In the genomic region with DNA sequence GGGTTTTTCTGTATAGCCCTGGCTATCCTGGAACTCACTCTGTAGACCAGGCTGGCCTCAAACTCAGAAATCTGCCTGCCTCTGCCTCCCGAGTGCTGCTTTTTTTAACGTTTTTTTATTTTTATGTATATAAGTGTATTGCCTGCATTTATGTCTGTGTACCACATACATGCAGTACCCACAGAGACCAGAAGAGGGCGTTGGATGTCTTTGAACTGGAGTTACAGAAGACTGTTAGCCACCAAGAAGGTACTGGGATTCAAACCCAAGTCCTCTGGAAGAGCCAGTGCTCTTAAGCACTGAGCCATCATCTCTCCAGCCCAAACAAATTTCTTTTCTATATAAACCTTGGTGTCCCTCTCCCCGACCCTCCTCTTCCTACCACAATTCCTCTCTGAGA, we compare ENCODE assay signal across 17 mouse cellular contexts. TPM values are rescaled to one million over a fixed set of nuclear protein-coding genes. Genes with fewer than 3 reads are reported as not detected.
DNase-seq lines count a peak whose midpoint lies in the region; ATAC-seq and TF ChIP-seq lines count a peak whose summit lies in the region.
"Had no signal": no experiment of that assay in that cellular context is flagged by ENCODE, and none has a peak within 500 bp of the region (broad histone marks: within the 10 kb centered on the region; RNA-seq: fewer than 3 reads in every experiment).

No protein-coding gene starts in this region.

- no peak overlapping the region for H3K4me2 ChIP-seq in liver, embryonic 12.5 days
- H3K4me2 ChIP-seq: liver, embryonic 15.5 days; stomach, embryonic 15.5 days had no signal

- no peak overlapping the region for H3K9ac ChIP-seq in liver, embryonic 12.5 days
- H3K9ac ChIP-seq: liver, embryonic 15.5 days; stomach, embryonic 15.5 days had no signal

- peak; percentile 46 for TF ChIP-seq CTCF in E14TG2a.4 (conservative IDR thresholded peaks at IDR 0.05; ENCODE audit: low read length)

- ATAC-seq in CD4-positive, CD25-positive, alpha-beta regulatory T cell, adult 4 months, result no peak
- no peak for ATAC-seq in liver, embryonic 12.5 days

- H3K9me3 ChIP-seq in liver, embryonic 12.5 days (replicated peaks), result no peaks in the 10 kb centered on the region
- H3K9me3 ChIP-seq in E14TG2a.4 (ENCODE audit: low read length), result no peaks in the 10 kb centered on the region
- H3K9me3 ChIP-seq: liver, embryonic 15.5 days; stomach, embryonic 15.5 days had no signal

- H3K4me1 ChIP-seq in liver, embryonic 12.5 days, result no peaks in the 10 kb centered on the region
- no peaks in the 10 kb centered on the region for H3K4me1 ChIP-seq in E14TG2a.4 (replicated peaks; ENCODE audit: low read depth, low read length)
- H3K4me1 ChIP-seq: liver, embryonic 15.5 days; stomach, embryonic 15.5 days had no signal

- no peaks in the 10 kb centered on the region; the same call in 1 of the 2 replicates for H3K27me3 ChIP-seq in liver, embryonic 12.5 days (replicated peaks)
- peaks cover 4% of the 10 kb centered on the region for H3K27me3 ChIP-seq in E14TG2a.4 (ENCODE audit: insufficient read depth, low read length)
- H3K27me3 ChIP-seq: stomach, embryonic 15.5 days had no signal

- 40% methylated on average over 4 of the region's 4 CpGs for WGBS in liver, embryonic 12.5 days (ENCODE audit: insufficient replicate concordance)

- H3K4me3 ChIP-seq in liver, embryonic 12.5 days, result no peak overlapping the region
- no peak overlapping the region for H3K4me3 ChIP-seq in E14TG2a.4 (replicated peaks; ENCODE audit: low read length)
- H3K4me3 ChIP-seq: embryonic facial prominence, embryonic 10.5 days; liver, embryonic 15.5 days; stomach, embryonic 15.5 days had no signal

- H3K36me3 ChIP-seq in liver, embryonic 12.5 days, result no peaks in the 10 kb centered on the region
- no peaks in the 10 kb centered on the region for H3K36me3 ChIP-seq in E14TG2a.4 (ENCODE audit: insufficient read depth, low read length)
- H3K36me3 ChIP-seq: embryonic facial prominence, embryonic 10.5 days; liver, embryonic 15.5 days; stomach, embryonic 15.5 days had no signal

- no peak overlapping the region for H3K27ac ChIP-seq in liver, embryonic 12.5 days
- H3K27ac ChIP-seq: embryonic facial prominence, embryonic 10.5 days; liver, embryonic 15.5 days; stomach, embryonic 15.5 days had no signal

- peak; percentile 10 for DNase-seq in CD4-positive, CD25-positive, alpha-beta regulatory T cell, adult 2 months (ENCODE audit: low read depth, low spot score)
- peak; percentile 13 for DNase-seq in liver
- DNase-seq in c-Kit-negative CD71-positive TER-119-positive erythroid progenitor cells, embryonic 14.5 days (ENCODE audit: low read depth, low spot score), result peak; percentile 15
- no peak for DNase-seq in urinary bladder, postnatal 36 days (ENCODE audit: low spot score in 2 of 2)
- no peak for DNase-seq in Muller cell, postnatal 12 days (ENCODE audit: inconsistent ontology term)
- DNase-seq: cerebellum, adult 9-10 months; gastrocnemius, postnatal 25 days; kidney, adult 8-10 months; kidney, postnatal 14 days; lung, postnatal 36 days; right cerebral cortex, postnatal 25 days had no signal

RNA-seq across cellular contexts. Expression of a gene that starts 56.7 kb away (rescaled TPM):
- polyA plus RNA-seq in CD4-positive, CD25-positive, alpha-beta regulatory T cell, adult 4 months (2017; shearing (Covaris generic)), result 10 to 100 TPM; 15.1 to 19.9 TPM
- polyA plus RNA-seq in liver, embryonic 12.5 days (2016; fragmentation: Nextera tagmentation; extraction: Ambion mirVana), result 4.2 and 4.8 TPM in 2 replicates

Comparison
In these comparisons a context has a peak if more than half of its experiments do, and no peak if none do; other contexts are left out.
1. DNase-seq: peak in CD4-positive, CD25-positive, alpha-beta regulatory T cell, adult 2 months (single experiment), liver (single experiment) and c-Kit-negative CD71-positive TER-119-positive erythroid progenitor cells, embryonic 14.5 days (single experiment); none in urinary bladder, postnatal 36 days (0 of 2) and Muller cell, postnatal 12 days (single experiment).